Mouse (Mus musculus) neural tube, embryonic 12.5 days (tissue): Measurements from ENCODE around the gene Aloxe3. TPM values are rescaled to one million over a fixed set of nuclear protein-coding genes. Genes with fewer than 3 reads are reported as not detected.

Source experiments
- ATAC-seq: fragments of 200-750 bp; cut with Nextera tagmentation; 2 replicates; pipeline ENCODE4 v1.8.0; 2017; ENCODE audit warnings: low read depth, mild to moderate bottlenecking, moderate TSS enrichment, moderate library complexity; ENCODE audit not compliant: low FRiP score
- H3K27ac ChIP-seq: fragments of 300-500 bp; sonication (generic); 2 replicates; pipeline ENCODE4 v1.5.1; 2016
- H3K27me3 ChIP-seq: fragments of 300-500 bp; sonication (generic); replicated peaks from 2 replicates; pipeline ENCODE4 v1.6.1; 2016; ENCODE audit warnings: mild to moderate bottlenecking
- H3K36me3 ChIP-seq: fragments of 300-500 bp; sonication (generic); 2 replicates; pipeline ENCODE4 v1.6.1; 2016; ENCODE audit warnings: mild to moderate bottlenecking
- H3K4me1 ChIP-seq: fragments of 300-500 bp; sonication (generic); 2 replicates; pipeline ENCODE4 v1.6.1; 2016
- H3K4me2 ChIP-seq: fragments of 300-500 bp; sonication (generic); replicated peaks from 2 replicates; pipeline ENCODE4 v1.6.1; 2016; ENCODE audit warnings: mild to moderate bottlenecking
- H3K4me3 ChIP-seq: fragments of 300-500 bp; sonication (generic); 2 replicates; pipeline ENCODE4 v1.5.1; 2016
- H3K9ac ChIP-seq: fragments of 300-500 bp; sonication (generic); 2 replicates; pipeline ENCODE4 v1.6.1; 2016; ENCODE audit warnings: mild to moderate bottlenecking
- H3K9me3 ChIP-seq: fragments of 300-500 bp; sonication (generic); 2 replicates; pipeline ENCODE4 v1.6.1; 2016; ENCODE audit warnings: mild to moderate bottlenecking
- WGBS: fragments of 180-500 bp; shearing (Covaris S2); methylation state at CpG from one replicate; pipeline ENCODE4 v1.1.7; 2016; 5-methylcytosine and 5-hydroxymethylcytosine counted together
- polyA plus RNA-seq: library from polyadenylated mRNA; unstranded; fragments of >200 nt; fragmentation: Nextera tagmentation; extraction: Ambion mirVana; gene quantifications from 2 replicates; pipeline ENCODE4 v1.2.1, GENCODE M21; 2016

Aloxe3 gene
- polyA plus RNA-seq, 1 experiment from 2014 or later = not detected

- 14% methylated on average over 9 of the region's 9 CpGs for WGBS
- H3K4me3 ChIP-seq = peak overlapping the region; percentile 25
- H3K27ac ChIP-seq = no peak overlapping the region
- no peaks in the 10 kb centered on the region for H3K9me3 ChIP-seq
- H3K27me3 ChIP-seq = no peaks in the 10 kb centered on the region
- peaks cover 16% of the 10 kb centered on the region for H3K36me3 ChIP-seq
- peak overlapping the region; percentile 93 for H3K4me2 ChIP-seq
- peak overlapping the region; percentile 42; the same call in 1 of the 2 replicates for H3K9ac ChIP-seq
- H3K4me1 ChIP-seq = peaks cover 60% of the 10 kb centered on the region
- ATAC-seq = no peak
Measured at GRCm38 (mm10) chr11:69096360-69096986, 29.2 kb upstream of the Aloxe3 start.

GRCm38 (mm10) chr11:69096987-69097900 lies 28.5 kb upstream of the Aloxe3 start:
- peaks cover 17% of the 10 kb centered on the region for H3K36me3 ChIP-seq
- H3K4me3 ChIP-seq = peak overlapping the region; percentile 25
- H3K4me1 ChIP-seq = peaks cover 53% of the 10 kb centered on the region
- 2% methylated on average over 29 of the region's 29 CpGs for WGBS
- H3K9ac ChIP-seq = peak overlapping the region; percentile 42; the same call in 1 of the 2 replicates
- no peaks in the 10 kb centered on the region for H3K27me3 ChIP-seq
- H3K9me3 ChIP-seq = no peaks in the 10 kb centered on the region
- H3K4me2 ChIP-seq = peak overlapping the region; percentile 93
- no peak for ATAC-seq
- peak overlapping the region; percentile 57 for H3K27ac ChIP-seq

- peak overlapping the region; percentile 93 for H3K4me2 ChIP-seq
- H3K4me3 ChIP-seq = peak overlapping the region; percentile 52; the same call in 1 of the 2 replicates
- no peaks in the 10 kb centered on the region for H3K9me3 ChIP-seq
- H3K27me3 ChIP-seq = no peaks in the 10 kb centered on the region
- H3K4me1 ChIP-seq = peaks cover 51% of the 10 kb centered on the region
- H3K36me3 ChIP-seq = peaks cover 27% of the 10 kb centered on the region
- WGBS = 12% methylated on average over 8 of the region's 8 CpGs
- no peak overlapping the region for H3K9ac ChIP-seq
- 0 out of 2 replicates have a peak overlapping the region, but pooled peaks have one; percentile 34 for H3K27ac ChIP-seq
- no peak for ATAC-seq
Measured at GRCm38 (mm10) chr11:69098039-69098761, 27.5 kb upstream of the Aloxe3 start.

GRCm38 (mm10) chr11:69098762-69099091 lies 27.0 kb upstream of the Aloxe3 start:
- Histone ChIP-seq H3K9me3 (no peaks in the 10 kb centered on the region), H3K27me3 (no peaks in the 10 kb centered on the region), H3K4me1 (peaks cover 51% of the 10 kb centered on the region), H3K4me3 (peak overlapping the region; percentile 52), H3K27ac (0 out of 2 replicates have a peak overlapping the region, but pooled peaks have one; percentile 46), H3K36me3 (peaks cover 32% of the 10 kb centered on the region), H3K4me2 (peak overlapping the region; percentile 93), H3K9ac (peak overlapping the region; percentile 69)
- 0% methylated on average over 19 of the region's 19 CpGs for WGBS
- ATAC-seq = peak; percentile 30

GRCm38 (mm10) chr11:69099177-69099914 lies 26.4 kb upstream of the Aloxe3 start:
- no peak for ATAC-seq
- Histone ChIP-seq H3K4me2 (peak overlapping the region; percentile 93), H3K27me3 (no peaks in the 10 kb centered on the region), H3K36me3 (peaks cover 38% of the 10 kb centered on the region), H3K9me3 (no peaks in the 10 kb centered on the region), H3K4me3 (peak overlapping the region; percentile 52), H3K9ac (peak overlapping the region; percentile 69), H3K4me1 (peaks cover 51% of the 10 kb centered on the region), H3K27ac (peak overlapping the region; percentile 46; the same call in 1 of the 2 replicates)
- under 1% methylated on average over 22 of the region's 22 CpGs for WGBS

GRCm38 (mm10) chr11:69099915-69100345 lies 25.8 kb upstream of the Aloxe3 start:
- Histone ChIP-seq H3K9me3 (no peaks in the 10 kb centered on the region), H3K36me3 (peaks cover 44% of the 10 kb centered on the region), H3K27ac (0 out of 2 replicates have a peak overlapping the region, but pooled peaks have one; percentile 46), H3K4me3 (peak overlapping the region; percentile 52), H3K4me1 (peaks cover 51% of the 10 kb centered on the region), H3K4me2 (peak overlapping the region; percentile 93), H3K9ac (peak overlapping the region; percentile 69), H3K27me3 (no peaks in the 10 kb centered on the region)
- WGBS = 2% methylated on average over 23 of the region's 23 CpGs
- ATAC-seq = peak; percentile 38; the same call in 1 of the 2 replicates

GRCm38 (mm10) chr11:69100639-69101360 lies 24.9 kb upstream of the Aloxe3 start:
- Histone ChIP-seq H3K36me3 (peaks cover 52% of the 10 kb centered on the region), H3K27ac (no peak overlapping the region), H3K27me3 (no peaks in the 10 kb centered on the region), H3K9me3 (no peaks in the 10 kb centered on the region), H3K4me2 (peak overlapping the region; percentile 93), H3K4me3 (peak overlapping the region; percentile 52), H3K9ac (peak overlapping the region; percentile 69), H3K4me1 (peaks cover 45% of the 10 kb centered on the region)
- 91% methylated on average over 20 of the region's 20 CpGs for WGBS
- ATAC-seq = no peak

GRCm38 (mm10) chr11:69101604-69102402 lies 23.9 kb upstream of the Aloxe3 start:
- no peaks in the 10 kb centered on the region for H3K9me3 ChIP-seq
- H3K36me3 ChIP-seq = peaks cover 62% of the 10 kb centered on the region
- H3K4me3 ChIP-seq = no peak overlapping the region
- H3K9ac ChIP-seq = no peak overlapping the region
- H3K4me2 ChIP-seq = no peak overlapping the region
- no peaks in the 10 kb centered on the region for H3K27me3 ChIP-seq
- H3K27ac ChIP-seq = no peak overlapping the region
- WGBS = 91% methylated on average over 21 of the region's 21 CpGs
- H3K4me1 ChIP-seq = peaks cover 36% of the 10 kb centered on the region
- no peak for ATAC-seq

GRCm38 (mm10) chr11:69102403-69102725 lies 23.3 kb upstream of the Aloxe3 start:
- Histone ChIP-seq H3K4me3 (no peak overlapping the region), H3K4me1 (peaks cover 31% of the 10 kb centered on the region), H3K36me3 (peaks cover 68% of the 10 kb centered on the region), H3K27ac (no peak overlapping the region), H3K9me3 (no peaks in the 10 kb centered on the region), H3K4me2 (no peak overlapping the region), H3K27me3 (no peaks in the 10 kb centered on the region), H3K9ac (no peak overlapping the region)
- no peak for ATAC-seq
- WGBS = 91% methylated on average over 7 of the region's 7 CpGs

- Histone ChIP-seq H3K36me3 (peaks cover 75% of the 10 kb centered on the region), H3K4me2 (no peak overlapping the region), H3K4me1 (peaks cover 23% of the 10 kb centered on the region), H3K27ac (no peak overlapping the region), H3K27me3 (no peaks in the 10 kb centered on the region), H3K9me3 (no peaks in the 10 kb centered on the region), H3K4me3 (no peak overlapping the region), H3K9ac (no peak overlapping the region)
- WGBS = 97% methylated on average over 14 of the region's 14 CpGs
- ATAC-seq = no peak
Measured at GRCm38 (mm10) chr11:69103121-69103520, 22.6 kb upstream of the Aloxe3 start.
